Mouse (Mus musculus) hindbrain, embryonic 14.5 days (tissue): ENCODE measurements around the gene Vmn2r121. TPM values are rescaled to one million over a fixed set of nuclear protein-coding genes. Genes with fewer than 3 reads are reported as not detected.

Source experiments
- ATAC-seq: fragments of 200-750 bp; cut with Nextera tagmentation; 2 replicates; pipeline ENCODE4 v1.8.0; 2017; ENCODE audit warnings: moderate number of reproducible peaks, mild to moderate bottlenecking, moderate TSS enrichment, moderate library complexity; ENCODE audit not compliant: low FRiP score
- DNase-seq: peaks from one replicate; pipeline ENCODE4 v3.0.0-alpha.2; 2015; ENCODE audit warnings: low spot score
- H3K27ac ChIP-seq: fragments of 300-500 bp; sonication (generic); 2 replicates; pipeline ENCODE4 v1.5.1; 2014; ENCODE audit warnings: mild to moderate bottlenecking, moderate library complexity
- H3K27me3 ChIP-seq: fragments of 300-500 bp; sonication (generic); 2 replicates; pipeline ENCODE4 v1.6.1; 2014; ENCODE audit warnings: mild to moderate bottlenecking, low read length, mixed read lengths; ENCODE audit not compliant: control insufficient read depth, insufficient read depth
- H3K36me3 ChIP-seq: fragments of 300-500 bp; sonication (generic); replicated peaks from 2 replicates; pipeline ENCODE4 v1.6.1; 2014; ENCODE audit not compliant: control insufficient read depth, insufficient read depth
- H3K4me1 ChIP-seq: fragments of 300-500 bp; sonication (generic); replicated peaks from 2 replicates; pipeline ENCODE4 v1.6.1; 2014; ENCODE audit warnings: antibody characterized with exemption, low read length, mixed read lengths; ENCODE audit not compliant: control insufficient read depth, insufficient read depth
- H3K4me2 ChIP-seq: fragments of 300-500 bp; sonication (generic); replicated peaks from 2 replicates; pipeline ENCODE4 v1.6.1; 2014; ENCODE audit warnings: mild to moderate bottlenecking, moderate library complexity
- H3K4me3 ChIP-seq: fragments of 300-500 bp; sonication (generic); replicated peaks from 2 replicates; pipeline ENCODE4 v1.5.1; 2014; ENCODE audit warnings: mild to moderate bottlenecking, low read length
- H3K9ac ChIP-seq: fragments of 300-500 bp; sonication (generic); 2 replicates; pipeline ENCODE4 v1.6.1; 2014
- H3K9me3 ChIP-seq: fragments of 300-500 bp; sonication (generic); 2 replicates; pipeline ENCODE4 v1.6.1; 2016; ENCODE audit warnings: low read length; ENCODE audit not compliant: control insufficient read depth
- WGBS: fragments of 180-500 bp; shearing (Covaris S2); extraction: QIAGEN DNeasy Blood & Tissue Kit; methylation state at CpG from one replicate; pipeline ENCODE4 v1.1.7; 2014; 5-methylcytosine and 5-hydroxymethylcytosine counted together
- polyA plus RNA-seq: library from polyadenylated mRNA; unstranded; fragments of >200 nt; fragmentation: Nextera tagmentation; extraction: Ambion mirVana; gene quantifications from 2 replicates; pipeline ENCODE4 v1.2.1, GENCODE M21; 2014

Vmn2r121 gene
- not detected in 2 replicates for polyA plus RNA-seq

DNA sequence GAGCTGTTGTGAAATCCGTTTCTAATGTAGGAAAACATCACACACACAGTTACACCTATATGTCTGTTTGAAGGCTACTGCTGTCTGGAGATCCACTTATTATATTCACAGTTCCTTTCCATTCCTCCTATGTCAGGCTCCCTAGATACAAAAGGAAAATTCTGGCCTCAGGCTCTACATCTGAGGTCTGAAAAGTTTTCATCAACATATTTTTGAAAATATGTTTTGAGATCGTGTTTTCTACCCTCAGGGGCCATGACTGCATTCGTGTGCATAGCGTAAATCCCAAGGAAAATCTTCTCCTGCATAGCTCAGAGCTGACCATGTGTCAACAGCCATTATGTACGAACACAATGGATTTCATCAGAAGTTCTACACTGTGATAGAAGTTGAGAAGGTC is at the start of gene Vmn2r121:
Vmn2r121 (minus strand) TSS at position 101 of the 400 bp plus-strand sequence.
- WGBS: 77% methylated on average over 5 of the region's 5 CpGs
- Histone ChIP-seq H3K9me3 (no peaks in the 10 kb centered on the region), H3K36me3 (no peaks in the 10 kb centered on the region), H3K9ac (no peak within 1 kb of the TSS), H3K27ac (no peak within 1 kb of the TSS), H3K4me2 (no peak within 1 kb of the TSS), H3K27me3 (no peaks in the 10 kb centered on the region), H3K4me3 (no peak within 1 kb of the TSS), H3K4me1 (no peaks in the 10 kb centered on the region)
- DNase-seq (no peak), ATAC-seq (no peak)
